Comparison of ENCODE assay signal across 8 mouse cellular contexts in genomic region chr8:80880196-80881106, GRCm38 (mm10). TPM values are rescaled to one million over a fixed set of nuclear protein-coding genes. Genes with fewer than 3 reads are reported as not detected.
DNase-seq lines count a peak whose midpoint lies in the region; ATAC-seq and TF ChIP-seq lines count a peak whose summit lies in the region.

TSS of gene Gab1 (minus strand) at chr8:80880519.

- TF ChIP-seq CTCF in Patski (IDR thresholded peaks at IDR 0.05), result no peak
- TF ChIP-seq CTCF in lung, adult 2 months (IDR thresholded peaks at IDR 0.05; ENCODE audit: insufficient read depth, low read length), result 0 out of 2 replicates have a peak, but pooled peaks have one; percentile 17

- no peak for DNase-seq in Patski (ENCODE audit: low read depth, low spot score)
- DNase-seq in cerebellum, adult 9-10 months, result peak; percentile 57
- peak in 1 of 2 experiments; percentile 88 for DNase-seq in heart, postnatal 36 days
- DNase-seq in layer of hippocampus, adult 8-10 months (ENCODE audit: low spot score in 2 of 2), result peak; percentile 72 to 80
- peak; percentile 87 for DNase-seq in lung, adult 2 months
- peak; percentile 93 for DNase-seq in ovary, adult 18-20 months (ENCODE audit: low spot score)
- peak; percentile 79 for DNase-seq in thymus, postnatal 14 days

- peaks cover 14% of the 10 kb centered on the region for H3K4me1 ChIP-seq in lung, adult 2 months (ENCODE audit: control insufficient read depth, insufficient read depth, low read length)

- H3K4me3 ChIP-seq in lung, adult 2 months (replicated peaks; ENCODE audit: extremely low read depth, low read depth, low read length), result peak within 1 kb of the TSS; percentile 86

- 1% methylated on average over 67 of the region's 70 CpGs for WGBS in lung, adult 2 months

- peak; percentile 42; the same call in 1 of the 2 replicates for TF ChIP-seq POLR2A in lung, adult 2 months (IDR thresholded peaks at IDR 0.05; ENCODE audit: borderline replicate concordance, extremely low read depth, low read depth, low read length)

- intact Hi-C loops in heart, postnatal 36 days (cut with DNase I), result loop anchor here (2.0 to 5.0 kb wide), 2 partner anchors 72 to 128 kb away; no protein-coding TSS in a partner anchor

- CTCF ChIA-PET in Patski (lab: Charles Lee), result interaction anchor here (0.6 to 1.5 kb wide), 4 partner anchors 46 to 136 kb away, joined by 3 to 5 read pairs (median 3); no protein-coding TSS in a partner anchor

- no peaks in the 10 kb centered on the region for H3K27me3 ChIP-seq in Patski

- in situ Hi-C loops in Patski (cut with MboI; ENCODE audit: low pct_unique_long_range_greater_than_20kb), result loop anchor here (5.0 kb wide), 1 partner anchor 107 kb away; no protein-coding TSS in a partner anchor

- ATAC-seq in Patski, result peak; percentile 92
- peak; percentile 90 for ATAC-seq in frontal cortex, adult (ENCODE audit: low TSS enrichment)

- POLR2A ChIA-PET in Patski (lab: Charles Lee), result no interaction called here

RNA-seq across cellular contexts. Expression of gene Gab1, which starts in this region (rescaled TPM):
- 30.7 TPM for polyA plus RNA-seq in Patski (2021)
- 10 to 100 TPM; 36.7 to 43.6 TPM for total RNA-seq in heart, postnatal 36 days (2021)
- total RNA-seq in layer of hippocampus, adult 8-10 months (2022), result 10 to 100 TPM; 19.4 to 24.9 (median 22.3) TPM
- polyA plus RNA-seq in lung, adult 2 months (2012; rRNA removed), result 36.2 and 49.5 TPM in 2 replicates
